Mouse (Mus musculus): ENCODE measurements at regions not wholly inside any gene's neighbourhood (a gene's known extent, or its start where the extent isn't known, plus 50 kb on each side); places are given as distances from the start of the nearest gene placed in this dataset.

DNA sequence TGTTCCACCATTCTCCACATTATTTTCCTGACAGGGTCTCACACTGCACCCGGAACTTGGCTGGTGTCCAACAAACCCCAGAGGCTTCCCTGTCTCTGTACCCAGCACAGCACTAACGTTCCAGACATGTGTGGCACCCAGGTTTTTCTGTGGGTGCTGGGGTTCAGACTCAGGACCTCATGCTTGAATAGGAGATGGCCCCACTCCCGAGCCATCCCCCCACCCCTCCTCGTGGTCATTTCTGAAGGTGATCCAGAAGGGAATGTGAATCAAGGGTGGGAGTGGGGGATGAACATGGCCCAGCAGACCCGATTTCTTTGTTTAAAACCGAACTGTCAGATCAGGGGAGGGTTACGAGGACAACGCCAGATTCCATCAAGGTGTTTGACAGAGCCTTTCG is 245.6 kb downstream of the Tbc1d1 start:
- in situ Hi-C loops (cut with MboI, MseI), result no loop called here

DNA sequence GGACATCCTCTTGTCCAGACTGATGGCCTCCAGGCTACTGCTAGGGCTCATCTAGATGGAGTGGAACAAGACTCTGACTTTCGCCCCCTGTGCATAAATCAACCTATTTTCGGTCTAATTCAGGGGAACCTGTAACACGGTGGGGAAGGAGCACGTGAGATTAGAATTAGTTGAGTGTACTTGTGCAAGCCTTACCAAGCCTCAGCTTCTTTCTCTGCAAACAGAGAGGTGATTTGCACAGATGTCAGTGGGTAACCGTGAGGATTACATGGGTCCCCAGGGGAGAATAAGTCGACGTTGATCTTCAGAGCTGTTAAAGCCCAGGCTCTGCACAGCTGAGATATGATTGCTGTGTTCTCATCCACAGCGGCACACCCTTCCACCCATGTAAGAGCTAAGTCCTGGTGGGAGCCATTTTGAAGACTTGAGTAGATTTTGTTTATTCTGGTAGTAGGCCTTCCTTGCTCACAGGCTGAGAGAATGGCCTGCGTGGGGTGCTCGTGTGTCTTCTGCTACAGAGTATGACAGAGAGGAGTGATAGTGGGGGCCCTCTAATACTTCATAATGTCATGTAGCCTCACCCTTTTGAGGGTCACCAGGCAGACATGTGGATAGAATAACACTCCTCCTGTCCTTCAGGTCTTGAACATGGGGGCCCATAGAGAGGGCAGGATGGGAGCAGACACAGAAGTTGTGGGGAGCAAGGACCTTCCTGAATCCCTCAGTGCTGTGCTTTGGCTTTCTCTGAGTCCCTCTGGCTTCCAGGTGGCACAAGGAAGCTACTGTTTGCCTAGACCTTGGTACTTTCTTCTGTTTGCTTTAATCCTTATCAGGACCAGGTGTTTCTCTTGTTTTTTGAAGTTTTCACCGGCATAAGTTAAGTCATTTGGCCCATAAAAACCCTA is 247.2 kb downstream of the Tbc1d1 start:
- in situ Hi-C loops (cut with MboI, MseI), result no loop called here

GRCm38 (mm10) chr5:64403982-64404345 is 247.9 kb downstream of the Tbc1d1 start:
- in situ Hi-C loops (cut with MboI, MseI), result no loop called here

GRCm38 (mm10) chr5:64404512-64404911 is 248.4 kb downstream of the Tbc1d1 start:
- in situ Hi-C loops (cut with MboI, MseI), result no loop called here

- in situ Hi-C loops (cut with MboI, MseI), result no loop called here
Measured at GRCm38 (mm10) chr5:64408938-64409337, 252.8 kb downstream of the Tbc1d1 start.

GRCm38 (mm10) chr5:64410621-64411020 is 254.5 kb downstream of the Tbc1d1 start:
- in situ Hi-C loops (cut with MboI, MseI), result no loop called here

GRCm38 (mm10) chr5:64414519-64414918 is 258.4 kb downstream of the Tbc1d1 start:
- in situ Hi-C loops (cut with MboI, MseI), result no loop called here

DNA sequence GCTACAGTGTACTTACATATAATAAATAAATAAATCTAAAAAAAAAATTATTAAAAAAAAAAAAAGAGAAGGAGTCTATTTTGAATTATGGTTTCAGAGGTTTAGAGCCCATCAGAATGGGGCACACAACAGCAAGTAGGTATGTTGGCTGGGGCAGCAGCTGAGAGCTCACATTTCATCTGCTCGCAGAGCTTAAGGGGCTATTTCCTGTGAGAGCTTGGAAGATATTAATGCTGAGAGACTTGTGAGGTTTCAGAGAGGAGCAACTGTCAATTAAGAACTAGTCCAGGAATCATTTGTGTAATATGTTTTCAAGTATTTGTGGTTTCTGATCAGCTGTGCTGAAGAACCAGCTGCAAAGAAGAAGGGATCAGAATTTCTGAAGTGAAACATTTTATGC is 263.3 kb downstream of the Tbc1d1 start:
- in situ Hi-C loops (cut with MboI, MseI), result no loop called here

DNA sequence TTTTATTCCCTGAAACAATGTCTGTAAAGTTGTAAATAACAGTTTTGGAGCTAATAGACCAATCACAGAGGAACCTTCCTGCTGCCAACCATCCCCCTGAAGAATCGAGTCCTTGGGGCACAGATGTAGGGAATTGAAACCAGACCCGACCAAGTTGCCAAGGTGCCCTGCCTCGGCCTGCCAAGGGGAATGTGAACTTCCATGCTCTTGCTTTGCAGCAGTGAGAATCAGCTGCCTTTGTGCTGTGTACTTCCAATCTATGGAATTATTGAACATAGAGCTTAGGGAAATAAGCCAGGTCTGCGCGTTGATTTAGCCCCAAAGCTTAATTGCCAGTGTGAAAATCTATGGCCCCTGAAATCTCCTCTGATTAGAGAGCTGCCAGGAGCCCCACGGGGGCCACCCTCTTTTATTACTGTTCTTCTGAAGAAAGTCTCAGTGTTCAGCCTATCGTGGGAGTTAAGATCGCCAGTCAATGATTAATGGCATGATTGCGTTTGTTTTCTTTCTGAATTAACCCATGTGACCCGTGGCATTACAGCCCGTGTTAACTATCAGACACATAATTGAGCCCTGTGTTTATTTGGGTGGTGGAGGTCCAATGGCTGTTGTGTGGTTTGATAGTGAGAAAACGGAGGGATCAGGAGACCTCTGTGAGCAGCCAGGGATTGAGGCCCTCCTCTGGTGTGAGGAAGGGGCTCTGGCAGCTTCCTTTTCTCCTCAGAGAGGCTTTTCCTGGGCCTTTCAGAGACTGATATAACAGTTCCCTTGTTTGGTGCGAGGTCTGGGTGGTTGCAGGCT is 266.9 kb downstream of the Tbc1d1 start:
- in situ Hi-C loops (cut with MboI, MseI), result no loop called here

DNA sequence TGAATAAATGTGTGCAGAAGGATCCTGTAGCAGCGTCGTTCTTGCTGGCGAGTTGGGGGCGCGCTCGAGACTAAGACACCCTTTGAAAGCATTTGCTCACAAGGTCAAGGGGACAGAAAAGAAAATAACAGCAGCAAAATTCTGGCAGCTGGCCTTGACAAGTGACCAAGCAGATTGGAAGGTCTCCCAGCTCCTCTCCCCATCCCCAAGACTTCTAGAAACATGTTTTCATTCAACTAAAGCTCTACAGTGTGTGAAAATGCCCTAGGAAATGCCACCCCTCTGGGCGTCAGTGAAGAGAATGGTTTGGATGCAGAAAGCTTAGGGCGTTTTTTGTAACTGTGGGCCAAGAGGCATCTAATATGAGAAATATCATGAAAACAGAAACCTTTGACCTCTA is 272.7 kb downstream of the Tbc1d1 start:
- in situ Hi-C loops (cut with MboI, MseI), result no loop called here

DNA sequence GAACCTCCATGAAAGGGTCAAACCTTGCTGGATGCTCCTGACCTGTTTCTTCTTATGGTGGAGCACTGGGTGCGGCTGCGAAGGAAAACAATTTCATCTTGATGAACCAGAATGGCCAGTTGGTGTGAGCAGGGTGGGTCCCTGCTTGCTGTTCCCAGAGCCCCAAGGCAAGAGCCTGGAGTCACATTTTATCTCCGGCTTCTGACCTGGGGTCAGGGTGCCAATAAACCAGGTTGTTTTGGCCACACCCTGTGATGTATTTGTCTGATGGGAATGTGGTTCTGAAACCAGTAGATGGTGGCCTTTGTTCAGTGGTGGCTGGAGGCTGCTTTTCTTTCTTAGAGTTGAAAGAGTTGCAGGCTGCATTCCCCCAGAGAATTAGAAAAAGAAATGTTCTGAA is 274.4 kb downstream of the Tbc1d1 start:
- in situ Hi-C loops (cut with MboI, MseI), result no loop called here

- in situ Hi-C loops (cut with MboI, MseI), result no loop called here
Measured at GRCm38 (mm10) chr5:64431624-64432023, 275.5 kb downstream of the Tbc1d1 start.

- in situ Hi-C loops (cut with MboI, MseI), result no loop called here
Measured at GRCm38 (mm10) chr5:64433786-64434185, 277.7 kb downstream of the Tbc1d1 start.

- in situ Hi-C loops (cut with MboI, MseI), result no loop called here
Measured at GRCm38 (mm10) chr5:64435491-64435890, 279.4 kb downstream of the Tbc1d1 start.

GRCm38 (mm10) chr5:64435958-64436357 is 279.9 kb downstream of the Tbc1d1 start:
- in situ Hi-C loops (cut with MboI, MseI), result no loop called here

- in situ Hi-C loops (cut with MboI, MseI), result no loop called here
Measured at GRCm38 (mm10) chr5:64437720-64438119, 281.6 kb downstream of the Tbc1d1 start.

DNA sequence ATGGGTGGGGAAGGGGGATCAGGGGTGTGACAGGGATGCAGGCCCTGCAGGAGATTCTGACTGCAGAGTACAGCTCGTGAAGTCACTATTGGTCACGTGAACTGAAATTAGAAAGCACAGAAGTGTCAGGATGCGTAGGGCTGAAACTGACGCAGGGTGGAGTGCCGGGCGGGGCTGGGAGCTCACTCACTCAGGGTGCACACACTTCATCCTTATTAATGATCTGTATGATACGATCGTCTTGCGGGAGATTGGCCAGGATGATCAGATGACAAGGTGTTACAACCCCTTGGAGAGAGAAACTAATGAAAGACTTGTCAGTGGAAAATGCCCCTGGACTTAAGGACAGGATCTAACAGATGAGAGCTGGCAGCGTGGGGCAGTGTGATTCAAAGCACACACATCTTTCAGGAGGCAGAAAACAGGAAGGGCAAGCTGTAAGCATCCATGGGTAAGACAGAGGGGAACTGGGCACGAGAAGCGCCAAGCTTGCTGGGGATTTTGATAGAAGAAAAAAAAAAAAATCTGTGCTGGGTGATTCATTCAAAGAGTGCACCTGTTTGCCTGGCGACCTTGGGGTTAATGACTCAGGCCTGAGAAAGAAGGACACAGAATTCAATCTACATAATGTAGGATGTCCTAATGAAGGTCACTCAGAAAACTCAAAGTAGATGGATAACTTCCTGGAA is 282.5 kb downstream of the Tbc1d1 start:
- in situ Hi-C loops (cut with MboI, MseI), result no loop called here

DNA sequence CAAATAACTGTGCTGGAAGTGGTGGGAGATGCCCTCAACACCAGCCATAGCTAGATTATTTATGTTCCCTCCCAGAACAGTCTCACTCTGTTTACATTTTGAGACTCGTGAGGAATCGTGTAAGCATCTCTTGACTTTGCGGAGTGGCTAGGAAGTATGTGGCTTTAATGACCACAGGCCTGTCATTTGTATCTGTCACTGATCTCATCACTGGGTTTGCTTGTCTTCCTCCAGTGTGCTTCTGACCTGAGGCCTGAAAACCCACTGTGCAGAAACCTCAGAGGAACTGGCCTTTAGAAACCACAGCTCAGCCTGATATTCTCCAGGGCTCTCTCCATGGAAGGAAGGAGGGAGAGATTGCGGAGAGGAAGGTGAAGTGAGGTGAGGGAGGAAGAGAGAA is 291.7 kb downstream of the Tbc1d1 start:
- in situ Hi-C loops (cut with MboI, MseI), result no loop called here

GRCm38 (mm10) chr5:64452668-64453334 is 296.7 kb downstream of the Tbc1d1 start:
- in situ Hi-C loops (cut with MboI, MseI), result no loop called here

DNA sequence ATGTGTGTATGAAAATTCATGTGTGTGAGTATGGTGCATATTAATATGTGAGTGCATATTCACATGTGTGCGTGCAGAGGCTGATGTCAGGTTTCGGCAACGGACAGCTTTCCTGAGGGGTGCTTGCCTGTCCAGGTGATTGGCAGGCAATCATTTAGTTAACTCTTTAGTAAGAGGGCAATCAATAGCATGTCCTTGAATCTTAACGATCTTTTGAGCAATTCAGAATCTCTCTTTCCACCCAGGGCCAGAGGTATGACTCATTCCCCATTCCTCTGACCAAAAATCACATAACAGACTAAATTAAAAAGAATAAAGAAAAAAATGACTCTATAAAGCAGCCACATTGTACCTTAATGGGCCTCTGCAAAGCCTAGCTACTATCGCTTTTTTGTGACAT is 303.7 kb downstream of the Tbc1d1 start:
- in situ Hi-C loops (cut with MboI, MseI), result no loop called here

- in situ Hi-C loops (cut with MboI, MseI), result no loop called here
Measured at GRCm38 (mm10) chr5:64460891-64461290, 304.8 kb downstream of the Tbc1d1 start.

- in situ Hi-C loops (cut with MboI, MseI), result no loop called here
Measured at GRCm38 (mm10) chr5:64461592-64461991, 305.5 kb downstream of the Tbc1d1 start.

Data from regulatory T cell (primary cell).